Mouse (Mus musculus) NIH3T3 (cell line): ENCODE data around the gene Sh3rf3.

ENCODE experiments used
- DNase-seq: peaks from one replicate; pipeline ENCODE4 v3.0.0-alpha.2; 2012; ENCODE audit warnings: low read depth

The Sh3rf3 gene

GRCm38 (mm10) chr10:58915301-58916245 lies 102.4 kb downstream of the Sh3rf3 start:
- DNase-seq, result peak; percentile 94

- no peak for DNase-seq
Measured at GRCm38 (mm10) chr10:58921643-58922188, 108.6 kb downstream of the Sh3rf3 start.

DNA sequence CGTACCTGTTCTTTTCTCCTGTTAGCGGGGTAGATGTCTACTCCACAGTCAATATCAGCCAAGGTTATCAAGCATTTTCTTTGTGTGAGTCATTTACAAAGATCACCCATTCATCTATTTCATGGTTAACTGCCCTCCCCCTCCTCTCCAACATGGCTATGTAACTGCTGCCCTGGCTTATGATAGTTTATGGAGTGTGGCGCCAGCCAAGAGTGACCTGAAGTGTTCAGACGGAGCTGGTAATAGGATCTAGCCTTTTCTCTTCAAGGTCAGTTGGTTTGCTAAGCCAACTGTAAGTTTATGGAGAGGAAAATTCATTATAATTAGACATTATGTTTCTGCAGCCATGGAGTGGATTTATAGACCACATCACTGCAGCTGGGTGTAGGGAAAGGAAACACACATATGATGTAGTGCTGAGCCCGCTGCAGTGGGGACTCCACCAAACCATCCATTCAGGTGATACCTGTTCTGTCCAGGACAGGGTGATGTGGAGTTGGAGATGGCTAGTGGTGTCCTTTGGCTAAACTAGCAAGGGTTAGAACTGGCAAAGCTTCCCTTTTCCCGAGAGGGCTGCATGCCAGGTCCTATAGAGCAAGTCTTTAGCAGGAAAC lies 109.2 kb downstream of the Sh3rf3 start:
- DNase-seq, result no peak

- no peak for DNase-seq
Measured at GRCm38 (mm10) chr10:58922993-58923392, 109.8 kb downstream of the Sh3rf3 start.

DNA sequence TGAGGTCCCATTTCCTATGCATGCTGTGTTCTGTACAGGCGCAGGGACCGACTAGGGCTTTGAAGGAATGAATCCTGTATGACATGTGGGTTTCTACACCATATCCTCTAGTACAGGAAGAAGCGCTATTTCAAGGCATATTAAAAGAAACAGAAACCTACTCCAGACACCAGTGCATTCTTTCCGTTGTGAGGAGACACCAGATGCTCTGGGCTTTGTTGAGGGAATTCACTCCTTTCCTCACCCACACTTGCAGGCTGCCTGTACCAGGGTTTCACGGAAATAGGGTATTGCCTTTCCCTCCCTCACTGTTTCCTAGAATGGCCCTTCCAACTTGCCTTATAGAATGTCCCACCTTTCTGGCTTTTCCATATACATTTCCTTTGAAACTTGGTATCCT lies 113.4 kb downstream of the Sh3rf3 start:
- no peak for DNase-seq

DNA sequence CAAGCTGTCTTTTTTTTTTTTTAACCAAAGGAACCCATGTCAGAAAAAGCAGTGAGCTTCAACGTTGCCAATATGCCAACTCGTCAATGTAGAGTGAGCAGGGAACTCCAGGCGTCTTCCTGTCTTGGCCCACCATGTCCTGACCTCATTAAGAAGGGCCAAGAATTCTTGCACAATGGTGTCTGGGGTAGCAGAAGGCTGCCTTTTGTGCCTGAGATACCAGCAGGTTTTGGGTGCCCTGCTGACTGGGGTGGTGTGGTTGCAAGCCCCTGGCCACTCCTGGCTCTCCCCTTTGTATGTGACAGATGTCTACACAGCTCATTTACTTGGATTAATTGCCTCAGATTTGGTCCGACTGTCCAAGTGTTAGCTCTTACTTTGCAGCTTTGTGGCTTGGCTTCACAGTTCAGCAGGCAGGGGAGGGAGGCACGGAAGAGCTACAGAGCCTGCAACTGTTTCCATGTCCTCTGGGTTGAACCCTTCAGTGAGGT lies 115.8 kb downstream of the Sh3rf3 start:
- DNase-seq, result no peak

- DNase-seq, result no peak
Measured at GRCm38 (mm10) chr10:58932151-58932773, 119.1 kb downstream of the Sh3rf3 start.

DNA sequence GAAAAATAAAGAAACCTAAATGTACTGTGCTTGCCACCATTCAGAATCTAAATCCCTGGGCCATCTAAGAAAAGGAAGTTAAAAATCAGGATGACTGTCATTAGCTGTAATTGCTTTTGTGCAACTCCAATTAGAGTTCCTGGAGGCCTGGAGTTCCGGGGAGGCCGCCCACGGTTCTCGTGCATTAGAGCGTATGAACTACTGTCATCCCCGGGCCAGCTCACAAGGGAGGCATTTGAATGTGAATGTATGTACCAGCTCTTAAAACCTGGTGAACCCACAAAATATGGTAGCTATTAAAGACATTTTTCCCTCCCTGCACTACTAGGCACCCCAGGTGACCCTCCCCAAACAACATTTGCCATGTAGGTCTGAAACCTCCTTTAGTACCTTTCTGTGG lies 122.4 kb downstream of the Sh3rf3 start:
- no peak for DNase-seq

- peak; percentile 46 for DNase-seq
Measured at GRCm38 (mm10) chr10:58936441-58936860, 123.3 kb downstream of the Sh3rf3 start.

DNA sequence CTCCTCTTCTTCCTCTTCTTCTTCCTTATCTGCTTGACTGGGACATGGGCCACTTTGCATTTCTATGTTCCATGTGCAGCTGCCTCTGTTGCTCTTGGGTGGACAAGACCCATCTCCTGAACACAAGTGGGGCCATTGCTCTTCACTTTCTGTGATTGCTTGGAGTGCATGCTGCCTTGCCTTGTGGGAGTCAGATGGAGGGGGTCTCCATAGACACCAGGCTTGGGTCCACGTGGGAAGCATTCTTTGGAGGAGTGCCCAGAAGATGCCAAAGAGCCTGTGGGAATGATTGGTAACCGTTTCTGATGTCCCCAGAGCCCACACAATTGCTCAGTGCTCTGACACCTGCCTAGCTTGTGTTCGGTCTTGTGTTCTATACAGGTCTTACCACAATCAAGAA lies 124.4 kb downstream of the Sh3rf3 start:
- DNase-seq, result no peak

DNA sequence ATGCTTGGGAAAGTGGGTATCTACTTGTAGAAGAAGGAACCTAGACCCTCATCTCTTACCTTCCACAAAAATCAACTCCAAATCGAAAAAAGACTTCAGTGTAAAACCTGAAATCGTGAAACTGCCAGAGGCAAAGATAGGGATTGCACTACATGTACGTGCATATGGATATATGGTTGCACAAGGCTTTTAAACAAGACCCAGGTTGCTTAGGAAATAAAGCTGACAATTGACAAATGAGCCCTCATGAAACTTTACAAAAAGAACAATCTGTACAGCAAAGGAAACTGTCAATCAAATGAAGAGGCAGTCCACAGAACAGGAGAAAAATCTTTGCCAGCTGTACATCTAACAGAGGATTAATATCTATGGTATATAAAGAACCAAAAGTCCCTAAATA lies 129.7 kb downstream of the Sh3rf3 start:
- no peak for DNase-seq

- no peak for DNase-seq
Measured at GRCm38 (mm10) chr10:58943661-58944400, 130.7 kb downstream of the Sh3rf3 start.

- DNase-seq, result peak; percentile 82
Measured at GRCm38 (mm10) chr10:58944930-58945329, 131.8 kb downstream of the Sh3rf3 start.

DNA sequence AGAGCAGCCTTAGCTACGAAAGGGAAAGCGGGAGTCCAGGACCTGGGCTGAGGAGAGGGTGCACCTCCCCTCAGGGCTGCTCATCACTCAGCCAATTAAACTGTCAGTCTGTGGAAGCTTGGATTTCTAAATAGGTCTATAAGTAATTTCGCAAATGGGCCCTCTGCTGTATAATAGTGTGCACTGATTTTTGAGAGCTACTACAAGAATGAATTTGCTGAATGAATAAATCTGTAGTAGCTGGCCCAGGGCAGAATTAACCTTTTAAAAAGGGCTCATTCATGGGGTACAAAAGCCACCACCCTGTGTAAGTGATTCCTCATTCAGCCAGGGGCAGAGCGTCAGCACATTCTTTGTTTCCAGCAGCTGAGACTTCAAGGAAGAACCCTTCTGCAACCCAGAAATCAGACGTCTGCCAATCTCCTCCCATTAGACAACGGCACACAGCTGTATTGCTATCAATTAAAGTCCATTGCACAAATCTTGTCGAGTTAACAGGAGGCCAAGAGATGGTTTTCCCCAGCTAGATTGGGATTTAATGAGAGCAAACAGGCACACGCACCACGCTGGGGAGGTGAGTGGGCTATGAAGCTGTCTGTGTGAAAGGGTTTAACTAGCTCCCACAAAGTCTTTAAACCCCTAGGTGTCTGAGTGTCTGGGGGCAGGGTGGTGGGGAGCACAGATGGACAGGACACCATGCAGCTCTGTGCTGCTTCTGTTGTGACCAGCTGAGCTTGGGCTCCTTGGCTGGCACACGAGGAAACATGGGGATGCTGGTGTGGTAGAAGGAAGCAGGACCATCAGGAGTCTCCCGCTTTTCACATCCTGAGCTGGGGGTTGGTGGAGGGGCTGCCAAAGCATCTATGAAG lies 136.8 kb downstream of the Sh3rf3 start:
- DNase-seq, result peak; percentile 31

GRCm38 (mm10) chr10:58960193-58960592 lies 147.0 kb downstream of the Sh3rf3 start:
- DNase-seq, result peak; percentile 69

- DNase-seq, result no peak
Measured at GRCm38 (mm10) chr10:58968236-58968635, 155.1 kb downstream of the Sh3rf3 start.

DNA sequence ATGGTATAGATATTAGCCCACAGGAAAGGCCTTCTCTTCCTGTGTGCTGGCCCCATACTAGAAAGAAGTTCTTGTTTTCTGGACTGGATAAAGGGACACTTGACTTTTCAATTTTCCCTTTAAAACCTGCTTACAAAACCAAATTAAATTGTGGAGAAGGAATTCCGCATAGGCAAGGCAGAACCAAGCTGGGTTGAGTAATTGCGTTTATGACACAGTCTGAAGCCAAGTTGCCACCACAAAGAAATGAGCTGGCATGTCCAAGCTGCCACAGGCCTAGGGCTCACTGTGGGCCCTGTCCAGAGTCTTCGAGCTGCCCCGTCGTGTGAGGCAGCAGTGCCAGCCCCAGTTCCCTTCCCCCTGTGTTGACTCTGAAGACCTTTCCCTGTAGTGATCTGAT lies 156.2 kb downstream of the Sh3rf3 start:
- DNase-seq, result no peak

- DNase-seq, result no peak
Measured at GRCm38 (mm10) chr10:58972115-58972514, 159.0 kb downstream of the Sh3rf3 start.

DNA sequence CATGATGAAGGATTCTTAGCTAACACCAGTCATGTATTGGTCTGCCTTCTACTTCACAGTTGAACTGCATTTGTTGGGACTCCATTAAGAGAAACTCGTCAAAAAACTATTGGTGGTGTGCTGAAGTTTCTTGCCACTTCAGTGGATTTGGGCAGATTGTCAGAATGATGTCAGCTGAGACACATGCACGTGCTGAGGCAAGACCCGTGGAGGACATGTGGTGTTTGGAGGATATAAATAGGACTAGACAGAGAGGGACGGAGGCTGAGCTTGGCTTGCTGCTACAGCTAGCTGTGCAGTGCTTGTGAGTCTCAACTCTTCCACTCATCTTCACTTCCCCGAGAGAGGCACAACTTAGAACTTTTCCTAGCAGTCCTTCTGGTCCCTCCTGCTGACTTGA lies 161.0 kb downstream of the Sh3rf3 start:
- DNase-seq, result peak; percentile 50

DNA sequence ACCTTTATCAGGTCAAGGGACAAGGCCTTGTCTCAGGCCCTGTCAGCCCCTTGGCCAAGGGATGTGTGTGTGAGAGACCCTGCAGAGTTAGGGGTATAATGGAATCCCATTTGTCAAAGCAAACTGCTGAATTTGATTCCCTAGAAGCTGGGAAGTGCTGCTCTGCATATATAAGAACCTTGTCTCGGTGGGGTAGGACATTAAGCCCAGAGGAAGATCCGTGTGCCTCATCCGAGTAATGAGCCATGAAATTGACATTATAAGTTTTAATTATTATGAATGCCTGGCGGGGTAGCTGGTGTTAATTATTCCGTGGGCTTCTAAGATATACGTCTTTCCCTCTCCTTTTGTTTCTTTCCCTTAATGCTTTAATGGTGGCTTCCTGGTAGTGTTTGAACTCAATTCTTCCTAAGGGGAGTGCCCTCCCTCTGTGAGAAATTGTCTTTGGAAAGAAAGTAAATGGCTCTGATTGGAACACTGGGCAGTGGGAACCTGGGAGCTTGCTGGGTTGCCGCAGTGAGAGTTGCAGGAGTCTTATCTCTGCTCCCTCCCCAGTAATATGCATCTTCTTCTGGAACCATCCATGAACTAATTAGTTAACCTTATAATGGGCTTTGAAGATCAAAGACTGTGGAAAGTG lies 166.3 kb downstream of the Sh3rf3 start:
- no peak for DNase-seq
